Mouse (Mus musculus) spleen, adult 2 months (tissue): ENCODE results near the gene Mybpc3.

Experiments
- CTCF ChIP-seq: fragments of 200-500 bp; IDR thresholded peaks from 2 replicates; pipeline ENCODE4 v1.5.1; 2011; ENCODE audit warnings: mild to moderate bottlenecking, inconsistent platforms; ENCODE audit not compliant: insufficient read depth, insufficient read length, insufficient replicate concordance; ENCODE audit errors: extremely low read depth
- POLR2A ChIP-seq: fragments of 200-500 bp; IDR thresholded peaks from 2 replicates; pipeline ENCODE4 v1.6.1; 2011; ENCODE audit warnings: low read depth, low read length, inconsistent platforms

GRCm38 (mm10) chr2:91176234-91176633 is 58.3 kb downstream of the Mybpc3 start:
- TF ChIP-seq POLR2A (no peak), CTCF (no peak)
